Mouse (Mus musculus) cerebellum, postnatal 4 days (tissue): ENCODE data around the gene Olfr157.

Experiments
- DNase-seq, 2 experiments: peaks; one replicate each; pipeline ENCODE4 v3.0.0; 2022; ENCODE audit warnings: low spot score in 2 of 2, mixed read lengths in 1 of 2

The Olfr157 gene

DNA sequence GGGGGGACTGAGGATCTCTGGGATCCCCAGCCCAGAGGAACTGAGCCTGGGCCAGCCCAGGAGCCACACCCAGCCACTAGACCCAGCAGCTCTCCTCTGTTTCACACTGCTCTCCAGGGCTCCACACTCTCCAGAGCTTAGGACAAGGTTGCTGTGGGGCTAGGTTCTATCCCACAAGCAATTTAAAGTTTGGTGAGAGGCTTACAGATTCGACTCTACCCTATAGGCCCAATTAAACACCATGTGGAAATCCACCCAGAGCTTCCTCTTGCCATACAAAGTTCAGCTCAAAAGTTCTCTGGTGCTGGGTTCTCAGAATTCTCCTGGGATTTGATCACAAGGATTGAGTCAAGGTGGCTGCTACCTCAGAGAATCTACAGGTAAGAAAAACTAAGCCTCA lies at the start of gene Olfr157:
Gene Olfr157 (minus strand): TSS at position 101 of the 400 bp plus-strand sequence.
- no peak for DNase-seq

DNA sequence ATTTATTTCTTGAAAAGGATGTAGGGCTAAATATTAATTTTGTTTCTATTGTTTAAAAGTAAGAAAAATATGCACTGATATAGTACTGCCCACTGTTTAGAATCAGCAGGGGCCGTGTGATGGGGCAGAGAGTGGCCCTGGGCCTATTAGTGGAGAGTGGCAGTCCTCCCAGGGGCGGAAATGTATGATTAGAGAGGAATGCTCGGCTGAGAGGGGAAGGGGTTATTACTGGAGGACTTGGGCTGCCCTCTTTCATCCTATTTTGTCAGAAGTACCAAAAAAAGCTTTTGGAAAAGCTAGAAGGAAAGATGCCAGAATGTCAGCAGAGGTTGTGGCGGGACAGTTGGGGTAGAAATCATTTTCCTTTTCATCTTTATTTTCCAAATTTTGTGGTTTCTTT lies 44.2 kb upstream of the Olfr157 start:
- DNase-seq = no peak

DNA sequence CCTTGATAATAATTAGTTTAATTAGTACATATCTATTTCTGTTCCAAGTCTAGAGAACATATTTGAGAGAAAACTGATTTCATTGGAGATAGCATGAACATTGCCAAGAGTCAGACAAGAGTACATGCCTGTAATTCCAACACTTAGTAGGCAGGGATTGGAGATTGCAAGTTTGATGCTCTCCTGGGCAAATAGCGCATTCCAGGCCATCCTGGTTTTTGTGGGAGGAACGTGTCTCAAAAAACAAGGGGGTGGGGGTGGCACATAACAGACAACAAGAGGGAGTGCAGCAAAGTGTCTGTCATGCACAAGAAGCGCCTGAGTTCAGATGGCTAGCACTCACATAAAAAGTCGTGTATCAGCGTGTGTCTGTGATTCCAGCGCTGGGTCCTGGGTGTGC lies 39.6 kb upstream of the Olfr157 start:
- DNase-seq = no peak

DNA sequence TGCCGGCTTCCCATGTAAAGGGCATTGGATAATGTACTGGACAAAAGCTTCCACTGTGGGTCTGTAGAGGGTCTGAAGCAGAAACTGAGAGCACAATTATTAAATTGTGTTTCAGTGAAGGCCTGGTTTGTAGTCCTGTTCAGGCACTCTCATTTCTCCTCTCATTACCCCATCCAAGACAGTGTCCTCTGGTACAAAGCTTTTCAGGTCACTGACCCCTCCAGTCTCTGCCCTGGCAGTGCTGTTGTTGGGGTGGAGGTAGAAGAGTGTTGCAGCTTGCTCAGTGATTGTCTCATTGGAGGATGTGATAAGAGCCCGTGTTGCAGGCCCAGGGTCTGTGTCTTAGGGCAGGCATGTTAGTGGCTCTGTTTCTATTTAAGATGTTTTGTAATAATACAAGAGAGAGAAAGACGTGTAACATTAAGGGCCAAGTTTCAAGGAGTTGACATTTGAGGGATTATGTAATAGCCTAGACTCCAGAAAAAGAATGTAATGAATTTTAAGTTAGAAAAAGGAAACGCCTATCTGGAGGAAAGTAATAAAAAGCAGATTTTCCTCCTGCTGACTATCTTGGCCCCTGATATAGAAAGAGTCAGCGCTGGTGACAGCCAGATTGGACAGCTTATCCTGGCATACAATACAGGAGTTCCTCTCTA lies 38.2 kb upstream of the Olfr157 start:
- no peak for DNase-seq

DNA sequence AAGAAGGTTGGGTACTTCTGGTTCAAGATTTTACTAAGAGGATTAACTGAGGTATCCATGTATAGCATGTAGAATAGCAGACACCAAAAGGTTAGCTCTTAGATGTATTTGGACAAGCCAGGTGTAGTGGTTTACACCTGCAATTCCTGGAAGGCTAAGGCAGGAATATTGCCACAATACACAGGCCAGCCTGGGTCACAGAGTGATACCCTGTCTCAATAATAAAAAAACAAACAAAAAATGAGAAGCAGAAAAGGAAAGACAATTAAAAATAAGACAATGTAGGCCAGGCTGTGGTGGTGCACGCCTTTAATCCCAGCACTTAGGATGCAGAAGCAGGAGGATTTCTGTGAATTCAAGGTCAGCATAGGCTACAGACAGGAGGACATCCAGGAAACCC lies 37.2 kb upstream of the Olfr157 start:
- no peak for DNase-seq

DNA sequence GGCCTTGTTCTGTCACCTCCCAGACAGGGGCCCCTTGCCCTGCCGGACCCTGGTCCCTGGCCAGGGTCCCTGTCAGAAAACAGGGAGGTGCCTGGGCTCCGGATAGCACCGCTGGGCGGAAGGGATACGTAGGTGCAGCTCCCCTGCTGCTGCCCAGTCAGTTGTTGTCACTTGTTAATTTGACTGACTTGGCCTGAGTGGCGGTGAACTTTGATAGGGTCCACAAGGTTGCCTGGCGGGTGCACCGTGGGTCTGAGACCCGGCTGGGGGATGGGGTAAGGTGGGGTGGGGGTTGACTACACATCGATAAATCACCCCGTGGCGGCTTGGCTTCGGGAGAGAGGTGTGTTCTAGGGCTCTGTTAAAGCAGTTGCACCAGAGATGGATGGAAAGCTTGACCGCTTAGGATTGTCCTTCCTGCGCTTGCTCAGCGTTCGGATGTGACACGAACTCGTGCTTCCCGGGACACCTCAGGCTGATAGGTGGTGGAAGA lies 36.0 kb upstream of the Olfr157 start:
- DNase-seq = peak in 1 of 2 experiments; percentile 24

DNA sequence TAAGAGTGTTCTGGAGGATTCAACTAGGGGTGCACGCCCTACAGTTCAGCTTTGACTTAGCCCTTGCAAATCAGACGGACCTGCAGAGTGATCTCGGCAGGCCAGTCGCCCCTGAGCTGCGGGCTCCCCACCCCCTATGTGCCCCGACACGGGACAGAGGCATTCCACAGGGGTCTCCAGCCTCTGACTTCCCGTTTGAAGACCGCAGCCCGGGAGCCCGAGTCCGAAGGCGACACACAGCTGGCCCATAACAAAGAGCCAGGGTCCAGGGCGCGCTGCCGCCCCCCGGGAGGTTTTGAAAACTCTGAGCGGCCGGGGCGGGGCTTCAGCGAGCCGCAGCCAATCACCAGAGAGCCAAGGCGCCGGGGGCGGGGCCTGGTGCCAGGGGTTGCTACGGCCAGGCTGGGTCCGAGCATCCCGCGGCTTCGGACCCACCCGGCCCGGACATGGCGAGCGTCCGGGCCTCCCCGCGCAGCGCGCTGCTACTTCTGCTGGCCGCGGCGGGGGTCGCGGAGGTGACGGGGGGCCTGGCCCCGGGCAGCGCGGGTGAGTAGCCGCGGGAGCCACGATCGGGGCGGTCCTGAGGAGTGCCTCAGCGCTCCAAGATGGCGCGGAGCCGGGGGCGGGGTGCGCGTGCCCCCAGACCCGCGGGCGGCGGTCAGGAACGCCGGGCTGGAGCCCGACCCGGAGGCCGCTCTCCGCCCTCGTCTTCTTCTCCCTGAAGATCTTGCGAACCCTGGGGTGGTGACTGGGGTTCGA lies 35.3 kb upstream of the Olfr157 start, which contains the start of gene Reck:
Gene Reck (plus strand): TSS at position 371 of the 759 bp plus-strand sequence.
- peak; percentile 78 to 90 for DNase-seq

DNA sequence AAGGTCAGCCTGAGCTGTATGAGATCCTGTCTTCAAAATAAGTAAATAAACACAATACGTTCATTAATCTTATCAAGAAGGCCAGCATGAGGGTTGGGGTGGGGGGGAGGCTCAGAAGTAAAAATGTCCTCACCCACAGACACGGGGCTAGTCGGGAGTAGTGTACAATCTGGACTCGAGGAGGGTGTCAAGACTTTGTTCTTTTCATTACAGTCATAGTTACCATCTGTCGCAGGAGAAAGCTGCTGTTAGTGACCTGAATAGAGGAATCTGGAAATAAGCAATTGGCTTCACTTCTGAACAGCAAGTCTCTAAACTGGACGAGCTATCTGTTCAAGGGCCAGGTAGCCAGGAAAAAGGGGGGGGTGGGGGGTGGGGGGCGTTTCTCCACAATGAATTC lies 34.5 kb upstream of the Olfr157 start:
- DNase-seq = no peak

DNA sequence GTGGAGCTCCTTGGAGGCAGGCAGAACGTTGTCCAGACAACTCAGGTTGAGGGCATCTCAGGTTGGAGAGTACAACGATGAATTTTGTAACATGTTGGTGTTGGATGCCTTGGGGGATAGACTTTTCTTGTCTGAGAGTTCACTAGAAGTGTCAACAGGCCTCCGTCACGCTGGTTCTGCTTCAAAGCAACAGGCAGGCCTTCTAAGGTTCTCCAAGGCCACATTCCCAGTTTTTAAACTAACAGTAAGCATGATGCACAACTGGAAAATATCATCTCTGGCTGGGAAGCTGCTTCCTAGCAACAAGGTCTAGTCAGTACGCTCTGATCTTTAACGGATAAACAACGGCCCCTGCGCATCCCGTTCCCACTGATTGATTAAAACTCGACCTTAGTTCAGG lies 29.8 kb upstream of the Olfr157 start:
- no peak for DNase-seq

DNA sequence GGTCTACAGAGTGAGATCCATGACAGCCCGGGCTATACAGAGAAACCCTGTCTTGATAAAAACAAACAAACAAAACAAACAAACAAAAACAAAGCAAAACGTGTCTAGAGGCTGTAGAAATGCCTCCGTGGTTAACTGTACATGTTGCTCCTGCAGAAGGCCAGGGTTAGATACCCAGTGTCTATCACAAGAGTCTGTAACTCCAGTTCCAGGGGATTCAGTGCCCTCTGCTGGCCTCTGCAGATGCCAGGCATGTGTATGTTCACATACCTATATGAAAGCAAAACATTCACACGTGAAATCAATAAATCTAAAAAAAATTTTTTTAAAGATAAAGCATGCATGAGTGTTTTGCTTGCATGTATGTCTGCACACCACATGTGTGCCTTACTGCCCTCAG lies 23.3 kb upstream of the Olfr157 start:
- DNase-seq = no peak

DNA sequence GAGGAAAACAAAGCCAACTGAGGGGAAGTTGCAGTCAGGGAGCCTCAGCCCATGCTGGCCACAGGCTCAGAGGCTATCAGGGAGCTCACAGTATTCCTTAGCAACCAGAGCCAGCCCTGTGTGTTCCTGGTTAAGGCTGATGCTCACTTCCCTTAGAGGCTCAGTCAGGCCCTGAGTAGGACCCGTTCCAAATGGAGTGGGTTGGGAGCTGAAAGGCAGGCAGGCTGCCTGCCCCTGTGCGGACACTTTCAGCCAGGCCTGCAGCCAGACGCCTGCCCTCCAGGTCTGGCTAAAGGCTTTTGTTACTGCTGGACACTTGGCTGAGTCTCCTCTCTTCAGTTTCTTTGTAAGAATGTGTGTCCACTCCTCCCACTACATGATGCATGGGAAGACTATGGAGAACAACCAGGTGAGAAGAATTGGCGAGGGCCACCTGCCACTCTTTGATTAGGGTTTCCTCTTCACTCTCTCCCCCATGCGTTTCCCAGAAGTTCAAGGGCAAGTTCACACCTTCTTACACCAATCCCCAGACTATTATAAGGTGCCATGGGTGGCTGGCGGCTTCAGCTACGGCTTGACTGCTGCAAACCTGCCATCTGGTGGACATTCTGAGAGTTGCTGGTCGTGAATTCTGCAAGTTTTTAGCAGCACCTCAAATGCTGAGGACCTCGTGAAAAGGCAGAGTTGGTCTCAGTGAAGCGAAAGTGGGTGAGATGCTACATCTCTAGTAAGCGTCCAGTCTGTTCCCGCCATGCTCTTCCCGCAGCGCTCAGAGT lies 20.9 kb upstream of the Olfr157 start:
- DNase-seq = peak; percentile 62 to 73

DNA sequence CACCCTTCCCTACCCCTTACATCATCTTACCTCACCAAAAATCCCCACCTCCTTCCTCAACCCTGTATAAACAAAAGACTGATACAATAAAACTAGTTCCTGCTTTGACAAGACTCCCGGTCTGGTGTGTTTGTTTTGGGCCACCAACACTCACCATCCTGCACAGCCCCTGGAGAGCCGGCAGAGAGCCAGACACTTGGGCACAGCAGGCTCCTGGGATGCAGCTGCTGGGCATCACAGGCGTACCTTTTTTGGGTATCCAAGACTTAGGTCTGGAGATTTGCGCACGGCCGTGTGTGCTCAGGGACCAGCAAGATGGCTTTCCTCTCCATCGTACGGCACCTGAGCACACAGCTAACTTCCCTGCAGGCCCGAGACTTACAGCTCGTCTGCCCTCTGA lies 19.9 kb upstream of the Olfr157 start:
- no peak for DNase-seq

DNA sequence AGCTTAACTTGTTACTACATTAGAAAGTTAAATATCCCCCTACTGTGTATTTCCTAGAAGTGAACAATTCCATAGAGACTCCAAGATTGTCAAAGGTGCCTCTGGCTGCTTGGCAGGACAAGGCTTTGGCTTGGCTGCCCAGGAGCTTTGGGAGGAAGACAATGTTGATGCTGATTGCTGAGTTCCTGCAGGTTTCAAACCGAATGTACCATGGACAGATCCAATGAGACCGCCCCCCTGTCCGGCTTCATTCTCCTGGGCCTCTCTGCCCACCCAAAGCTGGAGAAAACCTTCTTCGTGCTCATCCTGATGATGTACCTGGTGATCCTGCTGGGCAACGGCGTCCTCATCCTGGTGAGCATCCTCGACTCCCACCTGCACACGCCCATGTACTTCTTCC lies 14.1 kb upstream of the Olfr157 start:
- no peak for DNase-seq

DNA sequence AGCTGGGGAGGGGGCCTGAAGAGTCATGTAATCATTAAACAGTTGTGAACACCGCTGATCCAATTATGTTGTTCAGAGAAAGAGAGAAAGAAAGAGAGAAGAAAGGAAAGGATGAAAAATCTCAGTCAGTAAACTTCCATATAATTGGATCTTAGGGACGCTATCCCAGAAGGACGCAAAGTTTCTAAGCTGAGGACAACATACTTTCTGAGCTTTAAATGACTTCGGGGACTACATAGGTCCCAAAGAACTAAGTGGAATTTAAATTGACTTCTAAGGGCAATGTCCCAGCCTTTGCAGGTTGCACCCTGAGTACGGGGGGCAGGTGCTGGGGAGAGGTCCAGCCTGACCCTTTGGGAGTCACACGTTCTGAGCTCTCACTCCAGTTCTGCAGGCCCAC lies 11.3 kb upstream of the Olfr157 start, which contains the start of gene Olfr155:
Gene Olfr155 (plus strand): TSS at position 301 of the 400 bp plus-strand sequence.
- DNase-seq = no peak

DNA sequence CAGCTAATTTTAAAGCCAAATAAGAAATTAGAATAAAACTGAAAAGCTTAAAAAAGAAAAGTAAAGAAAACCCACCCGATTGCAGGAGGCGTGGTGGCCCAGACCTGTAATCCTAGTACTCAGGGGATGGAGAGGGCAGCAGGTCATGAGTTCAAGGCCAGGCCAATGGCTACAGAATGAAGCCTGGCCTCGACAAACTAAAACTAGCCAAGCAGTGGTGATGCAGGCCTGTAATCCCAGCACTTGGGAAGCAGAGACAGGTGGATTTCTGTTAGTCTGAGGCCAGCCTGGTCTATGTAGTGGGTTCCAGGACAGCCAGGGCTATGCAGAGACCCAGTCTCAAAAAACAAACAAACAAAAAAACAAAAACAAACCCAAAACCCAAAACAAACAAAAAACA lies 1.7 kb downstream of the Olfr157 start:
- DNase-seq = no peak

DNA sequence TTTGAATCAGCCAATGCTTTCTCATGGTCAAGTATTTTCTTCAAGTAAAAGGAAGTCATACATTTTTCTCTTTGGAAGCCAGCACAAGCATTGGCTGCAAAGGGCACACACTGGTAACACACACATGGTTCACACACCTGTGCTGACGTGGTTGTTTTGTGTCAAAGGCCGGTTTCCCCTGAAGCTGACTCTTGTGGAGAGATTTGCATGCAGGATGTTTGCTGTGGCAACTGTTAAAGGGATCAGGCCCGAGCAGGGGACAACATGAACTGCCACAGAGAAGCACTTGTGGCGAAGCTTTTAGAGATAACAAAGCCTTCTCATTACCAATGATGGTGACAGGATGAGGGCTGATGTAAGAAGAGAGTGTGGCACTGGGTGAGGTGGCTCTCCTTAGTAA lies 5.3 kb downstream of the Olfr157 start:
- no peak for DNase-seq

DNA sequence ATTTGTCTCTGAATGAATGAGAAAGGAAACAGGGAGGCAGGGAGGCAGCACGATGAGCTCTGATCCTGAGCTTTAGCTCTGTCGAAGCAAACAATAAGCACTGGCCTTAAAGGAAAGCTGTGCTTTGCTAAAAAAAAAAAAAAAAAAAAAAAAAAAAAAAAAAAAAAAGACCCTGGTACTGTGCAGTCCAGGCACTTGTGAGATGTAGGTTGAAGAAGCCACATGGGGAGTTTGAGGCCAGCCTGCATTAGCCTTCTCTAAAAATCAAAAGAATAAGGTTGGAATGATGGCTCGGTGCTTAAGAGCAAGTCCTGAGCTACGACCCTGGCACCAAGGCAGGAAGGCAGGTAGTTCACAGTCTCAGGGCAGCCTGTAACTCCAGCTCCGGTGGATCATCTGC lies 6.2 kb downstream of the Olfr157 start:
- no peak for DNase-seq

DNA sequence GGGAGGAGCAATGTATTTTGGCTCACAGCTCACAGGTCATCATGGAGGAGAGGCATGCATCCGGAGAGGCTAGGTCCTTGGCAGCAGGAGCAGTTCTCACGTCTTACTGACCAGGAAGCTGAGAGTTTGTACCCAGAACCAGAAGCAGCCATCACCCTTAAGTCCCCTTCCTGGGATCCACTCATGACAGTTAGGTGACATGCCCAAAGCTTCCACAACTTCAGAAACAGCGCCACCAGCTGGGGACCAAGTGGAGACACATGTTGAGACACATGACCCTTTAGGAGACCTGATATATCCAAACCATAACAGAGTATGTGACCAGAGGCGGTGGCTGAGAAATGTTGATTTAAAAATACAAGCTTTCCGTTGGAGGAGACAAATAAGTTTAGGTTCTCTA lies 8.0 kb downstream of the Olfr157 start:
- no peak for DNase-seq

DNA sequence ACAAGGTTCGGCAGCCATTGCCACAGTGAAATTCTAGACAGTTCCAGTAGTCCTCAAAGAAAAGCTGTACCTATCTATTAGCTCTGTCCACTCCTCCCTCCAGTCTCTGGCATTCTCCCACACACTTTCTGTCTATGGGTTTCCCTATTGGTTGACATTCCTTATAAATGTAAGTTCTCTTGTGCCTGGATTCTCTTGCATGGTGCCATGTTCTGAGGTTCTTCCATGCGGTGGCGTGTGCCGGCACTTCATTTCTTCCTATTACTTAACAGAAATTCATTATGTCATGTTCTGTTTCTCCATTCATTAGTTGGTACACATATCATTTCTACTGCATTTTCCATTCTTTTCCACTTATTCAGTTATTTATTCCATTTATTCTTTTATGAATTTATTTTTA lies 11.2 kb downstream of the Olfr157 start:
- DNase-seq = no peak

DNA sequence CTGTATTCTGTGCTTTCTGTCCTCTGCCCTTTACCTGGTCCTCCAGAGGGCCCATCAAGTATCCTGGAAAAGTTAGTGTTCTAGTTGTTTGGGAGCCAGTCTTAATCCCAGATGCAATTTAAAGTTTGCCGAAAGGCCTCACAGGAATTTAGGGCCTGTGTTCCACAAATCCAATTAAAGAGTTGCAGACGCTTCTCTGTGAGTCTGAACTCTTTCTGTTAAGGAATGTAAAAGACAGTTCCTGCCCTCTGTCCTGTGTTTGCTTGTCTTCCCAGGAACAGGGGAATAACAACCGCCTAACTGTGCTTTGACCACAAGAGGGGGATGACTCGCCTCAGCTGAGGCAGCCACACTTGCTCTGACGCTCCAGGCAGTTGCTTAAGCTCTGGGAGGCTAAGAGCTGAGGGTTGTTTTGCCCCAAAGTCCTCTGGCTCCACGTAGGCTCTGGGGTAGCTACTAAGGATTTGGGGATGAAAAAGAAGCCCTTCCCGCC lies 16.1 kb downstream of the Olfr157 start, which contains the start of gene Olfr156:
Gene Olfr156 (minus strand): TSS at position 51 of the 493 bp plus-strand sequence.
- DNase-seq = peak; percentile 6 to 21

DNA sequence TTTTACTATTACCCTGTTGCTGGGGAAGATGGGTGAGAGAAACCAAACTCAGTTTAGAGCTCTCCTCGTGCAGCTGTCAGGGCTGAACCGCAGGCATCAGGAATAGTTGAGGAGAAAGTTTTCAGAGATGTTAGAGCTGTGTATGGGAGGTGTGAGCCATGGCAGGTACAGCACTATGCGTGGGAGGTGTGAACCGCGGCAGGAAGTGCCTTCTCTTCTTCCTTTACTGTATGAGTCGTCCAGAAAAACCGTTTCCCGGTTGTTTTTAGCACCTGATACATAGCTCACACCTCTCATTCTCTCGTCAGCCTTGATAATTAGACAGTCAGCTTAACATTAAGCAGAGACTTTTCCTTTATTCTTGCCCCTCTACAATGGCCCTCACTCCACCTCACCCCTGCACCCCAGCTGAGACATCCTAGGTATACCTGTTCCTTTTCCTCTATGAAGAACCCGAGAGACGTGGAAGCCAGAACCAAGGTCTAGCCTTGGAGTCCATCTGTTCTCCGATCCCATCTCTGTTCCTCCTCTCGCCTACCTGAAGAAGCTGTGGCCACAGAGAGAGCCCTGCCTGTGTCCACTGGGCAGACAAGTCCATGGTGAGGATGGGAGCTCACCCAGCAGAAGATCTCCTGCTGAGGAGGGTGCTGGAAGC lies 17.0 kb downstream of the Olfr157 start:
- DNase-seq = peak in 1 of 2 experiments; percentile 12
